Mouse (Mus musculus) CH12.LX (cell line): ENCODE data around the gene Gcnt3. TPM values are rescaled to one million over a fixed set of nuclear protein-coding genes. Genes with fewer than 3 reads are reported as not detected.

Source experiments
- DNase-seq: peaks from one replicate; pipeline ENCODE4 v3.0.0-alpha.2; 2013; ENCODE audit errors: extremely low read depth
- H3K27ac ChIP-seq: 2 replicates; pipeline ENCODE4 v1.5.1; 2012; ENCODE audit warnings: low read depth, mild to moderate bottlenecking, control low read depth, moderate library complexity; ENCODE audit not compliant: insufficient read depth
- H3K27me3 ChIP-seq: replicated peaks from 2 replicates; pipeline ENCODE3; 2012; ENCODE audit warnings: inconsistent platforms
- H3K36me3 ChIP-seq, 2 experiments: replicated peaks in 1 of 2; 2 replicates each; pipeline versions ENCODE3 to v1.6.1; 2012; ENCODE audit warnings: inconsistent platforms in 1 of 2, low read length in 1 of 2, mild to moderate bottlenecking in 1 of 2, mixed read lengths in 1 of 2, moderate library complexity in 1 of 2; ENCODE audit not compliant: control insufficient read depth in 1 of 2, insufficient read depth in 1 of 2
- H3K4me1 ChIP-seq, 2 experiments: 2 replicates each; pipeline ENCODE4 v1.6.1; 2012; ENCODE audit warnings: inconsistent platforms in 1 of 2, moderate library complexity in 1 of 2; ENCODE audit not compliant: insufficient read depth in 2 of 2, control insufficient read depth in 1 of 2
- H3K4me2 ChIP-seq: 2 replicates; pipeline ENCODE4 v1.6.1; 2012; ENCODE audit warnings: low read depth, mild to moderate bottlenecking, control low read depth; ENCODE audit not compliant: poor library complexity, insufficient read depth, severe bottlenecking
- H3K4me3 ChIP-seq, 3 experiments: fragments of 150-350 bp in 1 of 3; sonication (generic) in 1 of 3; replicated peaks in 1 of 3; 2 replicates each; pipeline versions ENCODE3 to v1.5.1; 2011 to 2012; ENCODE audit warnings: low read depth in 2 of 3, low read length in 2 of 3, mild to moderate bottlenecking in 2 of 3, moderate library complexity in 2 of 3, control low read depth in 1 of 3, improper control_type of control experiment in 1 of 3, inconsistent platforms in 1 of 3, mixed read lengths in 1 of 3; ENCODE audit not compliant: poor library complexity in 1 of 3
- H3K79me2 ChIP-seq: replicated peaks from 2 replicates; pipeline ENCODE4 v1.6.1; 2012; ENCODE audit warnings: mild to moderate bottlenecking, moderate library complexity; ENCODE audit not compliant: control insufficient read depth, poor library complexity, insufficient read depth, severe bottlenecking; ENCODE audit errors: extremely low read depth
- H3K9ac ChIP-seq: 2 replicates; pipeline ENCODE4 v1.6.1; 2012; ENCODE audit warnings: low read depth, mild to moderate bottlenecking, control low read depth, moderate library complexity; ENCODE audit not compliant: insufficient read depth
- H3K9me3 ChIP-seq: replicated peaks from 2 replicates; pipeline ENCODE3; 2012; ENCODE audit warnings: low read length, inconsistent platforms, mixed read lengths
- BHLHE40 ChIP-seq: IDR thresholded peaks from 2 replicates; pipeline ENCODE4 v1.6.1; 2011; ENCODE audit warnings: mild to moderate bottlenecking, low read depth, low read length, improper control_type of control experiment
- CHD1 ChIP-seq: IDR thresholded peaks from 2 replicates; pipeline ENCODE4 v1.6.1; 2012; ENCODE audit warnings: low read depth, low read length, improper control_type of control experiment, inconsistent platforms
- CTCF ChIP-seq, 2 experiments: IDR thresholded peaks in 1 of 2; conservative IDR thresholded peaks in 1 of 2; 2 replicates each; pipeline ENCODE4 v1.5.1; 2011 to 2012; ENCODE audit warnings: low read depth in 2 of 2, low read length in 2 of 2, improper control_type of control experiment in 1 of 2, inconsistent platforms in 1 of 2, mild to moderate bottlenecking in 1 of 2, moderate library complexity in 1 of 2
- E2F4 ChIP-seq: IDR thresholded peaks from 2 replicates; pipeline ENCODE4 v1.6.1; 2011; ENCODE audit warnings: low read depth, low read length, improper control_type of control experiment; ENCODE audit not compliant: insufficient replicate concordance
- ELF1 ChIP-seq: IDR thresholded peaks from 2 replicates; pipeline ENCODE4 v1.6.1; 2014; ENCODE audit warnings: low read depth, mild to moderate bottlenecking, inconsistent platforms, low read length, improper control_type of control experiment
- MAFK ChIP-seq: IDR thresholded peaks from 2 replicates; pipeline ENCODE4 v1.6.1; 2011; ENCODE audit warnings: low read length, improper control_type of control experiment; ENCODE audit not compliant: insufficient replicate concordance
- MEF2A ChIP-seq: IDR thresholded peaks from 2 replicates; pipeline ENCODE4 v1.6.1; 2014; ENCODE audit warnings: low read depth, mild to moderate bottlenecking, inconsistent platforms, low read length, improper control_type of control experiment, borderline replicate concordance
- NELFE ChIP-seq: IDR thresholded peaks from 2 replicates; pipeline ENCODE4 v1.6.1; 2011; ENCODE audit warnings: low read depth, low read length, improper control_type of control experiment
- NRF1 ChIP-seq: IDR thresholded peaks from 2 replicates; pipeline ENCODE4 v1.6.1; 2014; ENCODE audit warnings: low read depth, mild to moderate bottlenecking, inconsistent platforms, low read length, improper control_type of control experiment, moderate library complexity
- RAD21 ChIP-seq: IDR thresholded peaks from 2 replicates; pipeline ENCODE4 v1.6.1; 2011; ENCODE audit warnings: low read depth, mild to moderate bottlenecking, low read length, improper control_type of control experiment, moderate library complexity
- SIN3A ChIP-seq: IDR thresholded peaks from 2 replicates; pipeline ENCODE4 v1.6.1; 2012; ENCODE audit warnings: low read length, improper control_type of control experiment, inconsistent platforms
- SMC3 ChIP-seq: IDR thresholded peaks from 2 replicates; pipeline ENCODE4 v1.6.1; 2011; ENCODE audit warnings: low read depth, low read length, improper control_type of control experiment
- TBP ChIP-seq: conservative IDR thresholded peaks from 2 replicates; pipeline ENCODE4 v1.6.1; 2011; ENCODE audit warnings: low read depth, low read length, improper control_type of control experiment
- UBTF ChIP-seq: IDR thresholded peaks from 2 replicates; pipeline ENCODE4 v1.6.1; 2012; ENCODE audit warnings: low read depth, mild to moderate bottlenecking, inconsistent platforms, low read length, improper control_type of control experiment, moderate library complexity
- ZKSCAN1 ChIP-seq: IDR thresholded peaks from 2 replicates; pipeline ENCODE4 v1.6.1; 2012; ENCODE audit warnings: low read depth, inconsistent platforms, low read length, improper control_type of control experiment, borderline replicate concordance
- dilution Hi-C: fragments of 300-500 bp; cut with MboI; formaldehyde crosslinking; loops from 2 replicates; pipeline ENCODE4 v1.14.3; 2020; ENCODE audit warnings: low sequenced_read_pairs; ENCODE audit not compliant: extremely low pct_unique_long_range_greater_than_20kb, extremely low pct_ligation_motif_present
- in situ Hi-C: fragments of 300-500 bp; cut with MboI; formaldehyde crosslinking; loops from 3 replicates; pipeline ENCODE4 v1.14.3; 2019; ENCODE audit warnings: low sequenced_read_pairs, low pct_ligation_motif_present, low pct_unique_long_range_greater_than_20kb, mixed read lengths
- polyA plus RNA-seq: library from polyadenylated mRNA; unstranded; fragments of >175 nt; gene quantifications from 2 replicates; pipeline ENCODE4 v1.2.1, GENCODE M21; 2012; ENCODE audit warnings: low read depth; ENCODE audit not compliant: insufficient read length
- total RNA-seq, 2 experiments: library from RNA; depleted of rRNA; stranded (reverse); fragments of 300-350 nt in 1 of 2; fragments of >200 nt in 1 of 2; gene quantifications; 2 replicates each; pipeline ENCODE4 v1.2.3; 2012 to 2014

Gene Gcnt3
- total and polyA plus RNA-seq, 3 experiments, result 0.04 TPM; not detected in 1

DNA sequence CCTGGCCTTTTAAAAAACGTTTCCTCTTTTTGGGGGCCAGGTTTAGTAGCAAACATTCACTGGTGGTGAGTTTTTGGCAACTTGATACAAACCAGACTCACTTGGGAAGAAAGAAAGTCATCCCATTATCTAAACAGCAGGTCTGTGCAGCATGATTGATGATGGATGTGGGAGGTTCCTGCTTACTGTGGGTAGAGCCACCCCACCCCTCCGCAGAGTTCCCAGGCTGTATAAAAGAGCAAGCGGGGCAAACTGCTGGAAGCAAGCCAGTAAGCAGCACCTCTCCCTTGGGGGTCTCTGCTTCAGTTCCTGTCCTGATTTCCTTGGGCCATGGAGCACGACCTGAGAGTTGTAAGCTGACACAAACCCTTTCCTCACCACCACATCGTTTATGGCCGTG, 48.2 kb upstream of the Gcnt3 start:
- dilution Hi-C loops (no loop called here), in situ Hi-C loops (no loop called here)
- peaks cover 4% of the 10 kb centered on the region for H3K9me3 ChIP-seq
- H3K9ac ChIP-seq, result no peak overlapping the region
- no peak overlapping the region for H3K27ac ChIP-seq
- no peaks in the 10 kb centered on the region for H3K4me1 ChIP-seq
- H3K27me3 ChIP-seq, result no peaks in the 10 kb centered on the region
- H3K79me2 ChIP-seq, result no peaks in the 10 kb centered on the region
- DNase-seq, result no peak
- H3K4me3 ChIP-seq, result no peak overlapping the region
- H3K4me2 ChIP-seq, result no peak overlapping the region
- H3K36me3 ChIP-seq, result no peaks in the 10 kb centered on the region
- TF ChIP-seq SIN3A (no peak), MAFK (no peak), ELF1 (no peak), CHD1 (no peak), NELFE (no peak), E2F4 (no peak), TBP (no peak)

DNA sequence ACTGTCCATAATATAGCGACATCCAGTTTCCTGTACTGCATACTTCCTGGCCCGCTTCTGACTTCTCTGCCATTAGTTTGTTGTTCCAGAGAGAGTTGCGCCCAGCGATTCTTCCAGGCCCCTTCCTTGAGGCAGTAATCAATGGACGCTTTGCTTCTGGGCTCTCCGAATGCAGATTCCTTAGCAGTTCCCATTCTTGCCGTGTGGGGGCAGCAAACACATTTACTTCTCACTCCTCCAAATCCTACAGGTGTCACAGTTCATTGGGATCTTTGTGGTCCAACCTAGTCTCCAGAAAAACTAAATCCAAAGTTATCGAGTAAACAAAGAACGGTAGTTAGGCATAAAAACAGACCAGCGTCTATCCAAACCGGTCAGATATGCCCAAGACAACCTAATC, 46.2 kb upstream of the Gcnt3 start:
- Histone ChIP-seq H3K9ac (no peak overlapping the region), H3K4me1 (peaks cover 5 to 19% of the 10 kb centered on the region in 2 experiments; a peak in 3 of 4 replicates), H3K9me3 (peaks cover 4% of the 10 kb centered on the region), H3K27ac (no peak overlapping the region), H3K79me2 (no peaks in the 10 kb centered on the region), H3K36me3 (no peaks in the 10 kb centered on the region), H3K4me3 (no peak overlapping the region), H3K4me2 (no peak overlapping the region), H3K27me3 (no peaks in the 10 kb centered on the region)
- DNase-seq, result no peak
- no peak for TF ChIP-seq ZKSCAN1
- peak; percentile 58 for TF ChIP-seq RAD21
- TF ChIP-seq UBTF, result no peak
- peak; percentile 25 to 62; a peak in 3 of 4 replicates for TF ChIP-seq CTCF (conservative IDR thresholded peaks at IDR 0.05 in 1 of 2, IDR thresholded peaks at IDR 0.05 in 1 of 2; ENCODE audit: low read depth in 2 of 2, low read length in 2 of 2)
- no peak for TF ChIP-seq MEF2A
- peak; percentile 35; the same call in 1 of the 2 replicates for TF ChIP-seq SMC3
- TF ChIP-seq NRF1, result no peak
- no peak for TF ChIP-seq BHLHE40
- in situ Hi-C loops, result no loop called here
- dilution Hi-C loops, result no loop called here
